Mouse (Mus musculus): ENCODE data around the gene Gm12184.
"Not testable (repeated sequence)": the region's sequence is repeated elsewhere in the genome, so short reads cannot be mapped to it uniquely, and the experiment has no call there.

Gm12184 gene

DNA sequence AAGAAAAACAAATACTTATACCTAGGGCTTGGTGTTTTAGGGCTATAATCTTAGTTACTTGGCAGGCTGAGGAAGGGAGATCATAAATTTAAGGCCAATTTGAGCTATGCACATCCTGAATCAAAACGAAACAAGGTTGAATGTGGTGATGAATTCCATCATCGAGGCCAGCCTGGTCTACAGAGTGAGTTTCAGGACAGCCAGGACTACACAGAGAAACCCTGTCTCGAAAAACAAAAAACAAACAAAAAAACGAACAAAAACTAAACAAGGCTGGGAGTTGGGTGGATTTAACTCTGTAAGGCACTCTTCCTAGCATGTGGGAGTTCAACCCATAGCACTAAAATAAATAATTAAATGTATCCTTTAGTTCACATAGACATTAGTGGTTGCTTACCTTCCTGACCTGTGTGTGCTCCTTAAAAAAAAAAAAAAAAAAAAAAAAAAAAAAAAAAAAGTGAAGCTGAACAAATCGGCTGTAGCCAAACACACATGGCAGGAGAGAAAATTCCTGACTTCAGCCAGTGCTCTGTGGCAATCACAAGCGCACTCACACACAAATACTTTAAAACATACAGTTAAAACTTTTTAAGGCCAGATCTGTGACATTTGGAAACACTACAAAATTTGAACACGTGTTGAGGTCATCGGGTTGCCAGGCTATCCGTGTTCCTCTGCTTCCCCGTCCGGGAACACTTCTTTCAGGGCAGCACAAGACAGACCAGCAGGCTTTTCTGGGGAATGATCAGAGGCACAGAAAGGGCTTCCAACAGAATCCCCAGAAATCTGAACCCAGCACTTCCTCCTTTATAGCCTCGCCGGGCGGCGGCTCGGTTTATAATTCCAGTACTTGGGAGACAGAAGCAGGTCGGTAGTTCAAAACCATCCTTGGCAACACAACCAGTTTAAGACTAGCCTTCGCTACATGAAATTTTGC, 27.2 kb downstream of the Gm12184 start:
- DNase-seq = no peak

DNA sequence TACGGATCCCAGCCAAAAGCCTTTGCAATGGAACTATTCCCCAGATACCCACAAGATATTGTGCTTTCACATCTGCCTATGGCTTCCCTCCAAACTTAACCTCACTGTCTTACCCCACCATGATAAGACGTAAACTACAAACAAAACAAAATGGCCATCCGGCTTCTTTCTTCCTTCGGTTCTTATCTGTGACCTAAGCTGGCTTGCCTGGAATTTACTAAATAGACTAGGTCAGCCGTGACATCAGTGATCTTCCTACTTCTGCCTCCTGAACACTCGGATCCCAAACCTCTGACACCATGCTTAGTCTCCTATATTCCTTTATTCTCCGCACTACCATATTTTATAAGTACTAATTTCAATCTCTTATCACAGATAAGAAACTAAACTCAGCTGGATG, 28.1 kb downstream of the Gm12184 start:
- no peak for DNase-seq

- no peak for DNase-seq
Measured at GRCm38 (mm10) chr11:48797287-48797686, 29.2 kb downstream of the Gm12184 start.

DNA sequence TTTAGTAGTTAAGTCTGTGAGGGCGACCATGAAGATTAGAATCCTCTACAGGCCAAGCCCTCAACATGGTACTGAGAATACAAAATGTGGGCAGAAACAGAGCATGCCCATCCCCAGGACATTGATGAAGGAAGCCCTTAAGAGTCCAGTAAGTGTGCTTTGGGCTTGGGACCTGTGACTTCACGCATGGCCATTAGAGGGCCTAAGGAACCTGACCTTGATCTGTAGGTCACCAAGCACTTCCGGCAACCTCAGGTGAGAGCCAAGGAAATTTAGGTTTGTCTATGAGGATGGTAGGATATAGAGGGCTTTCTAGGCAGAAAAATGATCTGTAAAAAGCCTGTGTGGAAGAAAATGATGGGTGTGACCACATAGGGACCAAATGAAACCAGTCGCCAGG, 30.2 kb downstream of the Gm12184 start:
- no peak for DNase-seq

- DNase-seq = peak; percentile 71
Measured at GRCm38 (mm10) chr11:48795221-48795620, 31.2 kb downstream of the Gm12184 start.

DNA sequence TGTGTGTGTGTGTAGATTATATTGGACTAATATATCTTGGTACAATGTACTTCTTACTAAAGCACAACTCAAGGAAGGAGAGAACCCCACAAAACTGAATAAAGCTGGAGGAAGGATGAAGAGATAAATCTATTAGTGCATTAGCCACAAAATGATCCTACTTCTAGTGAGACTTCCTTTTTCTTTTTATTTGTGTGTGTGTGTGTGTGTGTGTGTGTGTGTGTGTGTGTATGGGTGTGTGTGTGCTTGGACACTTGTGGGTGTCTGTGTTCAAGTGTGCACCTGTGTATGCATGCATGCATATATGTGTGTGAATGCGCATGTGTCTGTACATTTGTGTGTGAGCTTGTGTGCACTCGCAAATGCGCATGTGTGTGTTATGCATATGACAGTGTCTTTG, 33.3 kb downstream of the Gm12184 start:
- DNase-seq = no peak

GRCm38 (mm10) chr11:48791894-48792293, 34.6 kb downstream of the Gm12184 start:
- not testable (repeated sequence) for DNase-seq

DNA sequence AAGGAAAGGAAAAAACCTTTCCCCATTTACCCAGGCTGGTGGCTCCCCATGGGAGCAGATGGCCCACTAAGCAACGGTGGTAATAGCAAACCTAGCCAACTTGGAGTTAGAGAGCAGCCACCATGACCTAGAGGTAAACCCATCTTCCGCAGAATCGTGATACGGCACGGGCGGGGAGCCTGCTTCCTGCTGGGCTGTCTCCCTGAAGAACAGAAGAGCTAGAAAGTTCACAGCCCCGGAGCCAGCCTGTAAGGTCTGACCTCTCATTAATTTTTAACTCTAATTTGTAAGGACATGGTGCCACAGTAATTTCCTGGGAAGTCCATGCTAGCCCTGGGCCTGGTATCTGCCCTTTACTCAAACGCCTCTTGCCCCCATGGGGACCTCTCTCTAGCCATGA, 35.5 kb downstream of the Gm12184 start:
- DNase-seq = no peak

DNA sequence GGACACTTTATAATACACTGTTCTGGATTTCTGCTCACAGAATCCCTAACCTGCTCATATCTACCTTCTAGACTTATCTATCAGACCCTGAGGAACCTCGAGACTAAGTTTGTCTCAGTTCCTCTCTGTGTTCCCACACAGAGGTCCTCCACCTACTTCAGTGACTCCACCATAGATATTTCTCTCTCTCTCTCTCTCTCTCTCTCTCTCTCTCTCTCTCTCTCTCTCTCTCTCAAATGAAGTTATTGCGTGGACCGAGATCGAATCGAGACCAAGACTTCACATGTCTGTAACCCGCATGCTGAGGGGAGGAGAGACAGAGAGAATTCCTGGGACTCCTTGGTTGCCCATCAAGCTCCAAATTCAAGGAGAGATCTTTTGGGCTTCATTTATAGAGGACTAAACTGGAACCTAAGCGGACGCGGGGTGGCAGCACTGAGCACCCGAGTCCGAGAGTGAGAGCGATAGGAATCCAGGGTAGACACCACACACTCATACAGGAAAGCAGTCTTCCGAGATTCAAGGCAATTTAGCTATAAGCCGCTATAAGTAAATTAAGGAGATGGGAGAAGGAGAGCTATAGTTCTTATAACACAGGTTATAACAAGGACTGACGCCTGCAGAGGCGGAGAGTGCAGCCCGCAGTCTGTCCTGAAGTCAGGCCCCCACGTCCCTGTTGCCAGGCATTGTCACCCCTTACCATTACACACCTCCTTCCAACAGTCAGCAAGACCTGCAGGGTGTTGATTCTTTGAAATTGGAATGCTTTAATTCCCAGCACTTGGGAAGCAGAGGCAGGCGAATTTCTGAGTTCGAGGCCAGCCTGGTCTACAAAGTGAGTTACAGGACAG, 36.3 kb downstream of the Gm12184 start:
- peak; percentile 93 for DNase-seq

- DNase-seq = no peak
Measured at GRCm38 (mm10) chr11:48789215-48789614, 37.2 kb downstream of the Gm12184 start.

- peak; percentile 89 for DNase-seq
Measured at GRCm38 (mm10) chr11:48788311-48789089, 38.0 kb downstream of the Gm12184 start.

- peak; percentile 67 for DNase-seq
Measured at GRCm38 (mm10) chr11:48787455-48788211, 38.8 kb downstream of the Gm12184 start.

DNA sequence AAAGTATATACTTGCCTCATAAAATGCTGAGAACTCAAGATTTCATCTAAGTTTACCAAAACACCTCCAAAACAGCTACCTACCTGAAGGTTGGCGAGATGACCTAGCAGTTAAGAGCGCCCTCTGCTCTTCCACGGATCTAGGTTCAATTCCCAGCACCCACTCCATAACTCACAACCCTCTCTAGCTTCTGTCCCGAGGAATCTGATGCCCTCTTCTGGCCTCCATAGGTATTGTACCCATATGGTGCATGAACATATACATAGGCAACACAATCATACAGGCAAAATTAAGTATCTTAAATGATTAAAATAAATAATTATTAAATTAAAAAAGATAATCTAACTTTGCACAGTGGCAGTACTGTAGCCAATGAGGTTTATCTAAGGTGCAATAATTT, 44.2 kb downstream of the Gm12184 start:
- no peak for DNase-seq

- DNase-seq = peak; percentile 67
Measured at GRCm38 (mm10) chr11:48779450-48779849, 47.0 kb downstream of the Gm12184 start.

- DNase-seq = no peak
Measured at GRCm38 (mm10) chr11:48777303-48777702, 49.2 kb downstream of the Gm12184 start.

- peak; percentile 63 for DNase-seq
Measured at GRCm38 (mm10) chr11:48776664-48777063, 49.8 kb downstream of the Gm12184 start.

DNA sequence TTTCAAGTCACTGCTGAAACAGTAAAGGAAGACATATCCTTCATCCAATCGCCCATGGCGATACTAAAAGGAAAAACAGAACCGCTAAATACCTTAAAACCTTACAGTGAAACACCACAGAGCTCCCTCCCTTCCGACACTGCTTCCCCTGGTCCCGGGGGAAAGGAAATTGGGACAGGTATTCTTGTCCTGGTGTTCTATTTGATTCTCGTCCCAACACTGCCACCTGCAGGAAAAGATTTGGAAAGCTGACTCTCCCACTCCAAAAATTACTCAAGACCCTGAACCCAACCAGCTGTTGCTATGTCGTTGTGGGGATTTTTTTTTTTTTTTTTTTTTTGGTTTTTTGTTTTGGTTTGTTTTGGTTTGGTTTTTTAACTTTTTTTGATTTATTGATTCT, 51.0 kb downstream of the Gm12184 start:
- DNase-seq = peak; percentile 38
